Mouse (Mus musculus): Measurements from ENCODE around the gene Lrrc7. TPM values are rescaled to one million over a fixed set of nuclear protein-coding genes. Genes with fewer than 3 reads are reported as not detected.

The Lrrc7 gene
- polyA plus RNA-seq, 1 experiment: not detected

DNA sequence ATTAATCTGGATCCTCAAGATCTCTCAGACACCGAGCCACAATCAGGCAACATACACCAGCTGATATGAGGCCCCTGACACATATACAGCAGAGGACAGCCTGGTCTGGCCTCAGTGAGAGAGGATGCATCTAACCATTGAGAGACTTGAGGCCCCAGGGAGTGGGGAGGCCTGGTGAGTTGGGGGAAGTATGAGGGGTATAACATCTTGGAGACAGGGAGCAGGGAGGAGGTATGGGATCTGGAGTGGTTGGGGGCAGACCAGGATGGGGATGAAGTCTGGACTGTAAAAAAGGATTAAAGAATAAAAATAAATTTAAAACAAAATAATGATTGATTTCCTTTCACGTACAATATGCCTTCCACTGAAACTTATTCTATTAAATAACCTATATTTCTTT is 82.3 kb downstream of the Lrrc7 start:
- H3K79me2 ChIP-seq (ENCODE audit: control insufficient read depth, insufficient read depth): no peaks in the 10 kb centered on the region
- H3ac ChIP-seq (ENCODE audit: control insufficient read depth, insufficient read length): no peak overlapping the region
- H3K4me3 ChIP-seq: no peak overlapping the region
- no peaks in the 10 kb centered on the region for H3K36me3 ChIP-seq (ENCODE audit: control insufficient read depth, insufficient read depth)
- H3K27me3 ChIP-seq (ENCODE audit: control insufficient read depth, insufficient read depth, insufficient read length): no peaks in the 10 kb centered on the region
- no peak for TF ChIP-seq TCF3 (IDR thresholded peaks at IDR 0.05; ENCODE audit: insufficient read length, low read depth)
- no peak for TF ChIP-seq MAX (IDR thresholded peaks at IDR 0.05; ENCODE audit: low read depth)
- TF ChIP-seq USF1 (IDR thresholded peaks at IDR 0.05; ENCODE audit: low read depth): no peak
- H3K4me2 ChIP-seq (ENCODE audit: low read depth): no peak overlapping the region

- Histone ChIP-seq H3K79me2 (ENCODE audit: control insufficient read depth, insufficient read depth) (no peaks in the 10 kb centered on the region), H3K36me3 (ENCODE audit: control insufficient read depth, insufficient read depth) (no peaks in the 10 kb centered on the region), H3K4me3 (no peak overlapping the region), H3ac (ENCODE audit: control insufficient read depth, insufficient read length) (no peak overlapping the region), H3K4me2 (ENCODE audit: low read depth) (no peak overlapping the region), H3K27me3 (ENCODE audit: control insufficient read depth, insufficient read depth, insufficient read length) (no peaks in the 10 kb centered on the region)
- TF ChIP-seq SRF (IDR thresholded peaks at IDR 0.05; ENCODE audit: control insufficient read depth, insufficient read length, low read depth) (no peak), POLR2A (IDR thresholded peaks at IDR 0.05; ENCODE audit: insufficient read length, low read depth) (no peak), REST (IDR thresholded peaks at IDR 0.05; ENCODE audit: insufficient read depth, insufficient read length) (no peak), MYOD1 (IDR thresholded peaks at IDR 0.05; ENCODE audit: control insufficient read depth in 1 of 3, insufficient read length in 2 of 3, low read depth in 2 of 3) (no peak), USF1 (IDR thresholded peaks at IDR 0.05; ENCODE audit: low read depth) (no peak), CEBPB (IDR thresholded peaks at IDR 0.05; ENCODE audit: insufficient read depth, poor library complexity, severe bottlenecking) (no peak), MAX (IDR thresholded peaks at IDR 0.05; ENCODE audit: low read depth) (no peak), TCF12 (IDR thresholded peaks at IDR 0.05; ENCODE audit: insufficient read depth, poor library complexity, severe bottlenecking) (no peak), POLR2AphosphoS2 (IDR thresholded peaks at IDR 0.05; ENCODE audit: insufficient read length, low read depth) (no peak), E2F4 (IDR thresholded peaks at IDR 0.05; ENCODE audit: insufficient read depth) (no peak), TCF3 (IDR thresholded peaks at IDR 0.05; ENCODE audit: insufficient read length, low read depth) (no peak), MYOG (IDR thresholded peaks at IDR 0.05; ENCODE audit: control insufficient read depth in 1 of 3, insufficient read depth in 1 of 3, insufficient read length in 2 of 3, low read depth in 2 of 3) (no peak)
Observed at GRCm38 (mm10) chr3:158400600-158400999, 161.4 kb downstream of the Lrrc7 start.

DNA sequence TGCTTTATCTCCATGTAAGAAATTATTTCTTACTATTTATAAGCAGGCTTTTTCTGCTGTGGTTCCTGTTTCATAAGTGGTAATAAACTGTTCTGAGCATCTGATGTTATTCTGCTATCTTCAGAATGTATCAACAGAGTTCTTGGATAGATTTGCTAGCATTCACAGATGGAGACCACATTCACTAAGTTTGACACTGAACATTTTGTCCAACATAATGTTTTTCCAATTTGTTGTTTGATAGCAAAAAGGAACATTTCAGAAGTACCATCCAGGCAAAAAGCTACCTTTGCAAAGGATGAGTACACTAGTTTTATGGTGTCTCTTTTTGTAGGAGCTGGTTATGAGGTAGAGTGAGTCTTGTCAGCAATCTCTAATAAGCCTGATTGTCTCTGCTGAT is 170.5 kb downstream of the Lrrc7 start:
- TF ChIP-seq POLR2A (IDR thresholded peaks at IDR 0.05; ENCODE audit: insufficient read length, low read depth) (no peak), SRF (IDR thresholded peaks at IDR 0.05; ENCODE audit: control insufficient read depth, insufficient read length, low read depth) (no peak), TCF3 (IDR thresholded peaks at IDR 0.05; ENCODE audit: insufficient read length, low read depth) (no peak), MAX (IDR thresholded peaks at IDR 0.05; ENCODE audit: low read depth) (no peak), MYOG (IDR thresholded peaks at IDR 0.05; ENCODE audit: control insufficient read depth in 1 of 3, insufficient read depth in 1 of 3, insufficient read length in 2 of 3, low read depth in 2 of 3) (no peak), REST (IDR thresholded peaks at IDR 0.05; ENCODE audit: insufficient read depth, insufficient read length) (no peak), USF1 (IDR thresholded peaks at IDR 0.05; ENCODE audit: low read depth) (no peak), CEBPB (IDR thresholded peaks at IDR 0.05; ENCODE audit: insufficient read depth, poor library complexity, severe bottlenecking) (no peak), MYOD1 (IDR thresholded peaks at IDR 0.05; ENCODE audit: control insufficient read depth in 1 of 3, insufficient read length in 2 of 3, low read depth in 2 of 3) (no peak), TCF12 (IDR thresholded peaks at IDR 0.05; ENCODE audit: insufficient read depth, poor library complexity, severe bottlenecking) (no peak), E2F4 (IDR thresholded peaks at IDR 0.05; ENCODE audit: insufficient read depth) (no peak), POLR2AphosphoS2 (IDR thresholded peaks at IDR 0.05; ENCODE audit: insufficient read length, low read depth) (no peak)
- Histone ChIP-seq H3K27me3 (ENCODE audit: control insufficient read depth, insufficient read depth, insufficient read length) (no peaks in the 10 kb centered on the region), H3K36me3 (ENCODE audit: control insufficient read depth, insufficient read depth) (no peaks in the 10 kb centered on the region), H3K79me2 (ENCODE audit: control insufficient read depth, insufficient read depth) (no peaks in the 10 kb centered on the region), H3K4me3 (no peak overlapping the region), H3ac (ENCODE audit: control insufficient read depth, insufficient read length) (no peak overlapping the region), H3K4me2 (ENCODE audit: low read depth) (no peak overlapping the region)

- H3K79me2 ChIP-seq (ENCODE audit: control insufficient read depth, insufficient read depth): no peaks in the 10 kb centered on the region
- no peak overlapping the region for H3K4me2 ChIP-seq (ENCODE audit: low read depth)
- H3K27me3 ChIP-seq (ENCODE audit: control insufficient read depth, insufficient read depth, insufficient read length): no peaks in the 10 kb centered on the region
- no peak overlapping the region for H3K4me3 ChIP-seq
- H3ac ChIP-seq (ENCODE audit: control insufficient read depth, insufficient read length): no peak overlapping the region
- no peaks in the 10 kb centered on the region for H3K36me3 ChIP-seq (ENCODE audit: control insufficient read depth, insufficient read depth)
- TF ChIP-seq MYOD1 (IDR thresholded peaks at IDR 0.05; ENCODE audit: control insufficient read depth in 1 of 3, insufficient read length in 2 of 3, low read depth in 2 of 3) (no peak), POLR2A (IDR thresholded peaks at IDR 0.05; ENCODE audit: insufficient read length, low read depth) (no peak), TCF3 (IDR thresholded peaks at IDR 0.05; ENCODE audit: insufficient read length, low read depth) (no peak), TCF12 (IDR thresholded peaks at IDR 0.05; ENCODE audit: insufficient read depth, poor library complexity, severe bottlenecking) (no peak), SRF (IDR thresholded peaks at IDR 0.05; ENCODE audit: control insufficient read depth, insufficient read length, low read depth) (no peak), REST (IDR thresholded peaks at IDR 0.05; ENCODE audit: insufficient read depth, insufficient read length) (no peak)
Observed at GRCm38 (mm10) chr3:158388076-158388454, 174.0 kb downstream of the Lrrc7 start.

DNA sequence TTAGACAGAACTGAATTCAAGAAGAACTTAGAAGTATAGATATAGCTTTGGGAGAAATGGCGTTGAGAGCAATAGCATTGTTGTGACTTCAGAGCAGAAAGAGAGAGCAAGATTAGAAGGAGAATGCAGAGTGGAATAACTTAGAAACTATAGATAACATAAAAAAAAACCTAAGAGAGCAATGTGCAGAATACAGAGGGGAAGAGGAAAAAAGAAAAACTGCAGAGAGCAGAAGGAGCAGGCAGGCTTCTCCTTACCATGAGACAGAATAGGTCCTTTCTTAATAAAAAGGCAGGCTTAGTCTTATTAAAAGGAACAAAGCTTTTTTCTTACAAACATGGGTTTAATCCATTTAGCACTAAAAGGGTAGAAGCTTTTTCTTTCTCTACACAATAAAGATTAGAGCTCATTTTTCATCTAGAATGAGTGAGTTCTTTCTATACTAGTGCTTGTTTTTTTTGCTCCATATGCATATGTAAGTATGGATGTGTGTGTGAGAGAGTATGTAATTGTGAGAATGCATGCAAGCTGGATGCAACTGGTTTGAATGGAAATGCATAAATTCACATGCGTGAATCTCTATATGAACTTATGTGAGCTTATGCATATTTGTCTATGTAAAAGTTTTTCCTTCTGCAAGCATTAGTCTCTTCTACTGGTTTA is 174.5 kb downstream of the Lrrc7 start:
- H3K36me3 ChIP-seq (ENCODE audit: control insufficient read depth, insufficient read depth): no peaks in the 10 kb centered on the region
- TF ChIP-seq SRF (IDR thresholded peaks at IDR 0.05; ENCODE audit: control insufficient read depth, insufficient read length, low read depth) (no peak), MYOD1 (IDR thresholded peaks at IDR 0.05; ENCODE audit: control insufficient read depth in 1 of 3, insufficient read length in 2 of 3, low read depth in 2 of 3) (no peak), CEBPB (IDR thresholded peaks at IDR 0.05; ENCODE audit: insufficient read depth, poor library complexity, severe bottlenecking) (no peak), POLR2A (IDR thresholded peaks at IDR 0.05; ENCODE audit: insufficient read length, low read depth) (no peak), MAX (IDR thresholded peaks at IDR 0.05; ENCODE audit: low read depth) (no peak), TCF3 (IDR thresholded peaks at IDR 0.05; ENCODE audit: insufficient read length, low read depth) (no peak), TCF12 (IDR thresholded peaks at IDR 0.05; ENCODE audit: insufficient read depth, poor library complexity, severe bottlenecking) (no peak)
- H3K4me2 ChIP-seq (ENCODE audit: low read depth): no peak overlapping the region
- no peak overlapping the region for H3K4me3 ChIP-seq
- H3K27me3 ChIP-seq (ENCODE audit: control insufficient read depth, insufficient read depth, insufficient read length): no peaks in the 10 kb centered on the region
- H3K79me2 ChIP-seq (ENCODE audit: control insufficient read depth, insufficient read depth): no peaks in the 10 kb centered on the region
- no peak overlapping the region for H3ac ChIP-seq (ENCODE audit: control insufficient read depth, insufficient read length)
